Comparison of ENCODE assay signal across 11 mouse cellular contexts in the genomic region with DNA sequence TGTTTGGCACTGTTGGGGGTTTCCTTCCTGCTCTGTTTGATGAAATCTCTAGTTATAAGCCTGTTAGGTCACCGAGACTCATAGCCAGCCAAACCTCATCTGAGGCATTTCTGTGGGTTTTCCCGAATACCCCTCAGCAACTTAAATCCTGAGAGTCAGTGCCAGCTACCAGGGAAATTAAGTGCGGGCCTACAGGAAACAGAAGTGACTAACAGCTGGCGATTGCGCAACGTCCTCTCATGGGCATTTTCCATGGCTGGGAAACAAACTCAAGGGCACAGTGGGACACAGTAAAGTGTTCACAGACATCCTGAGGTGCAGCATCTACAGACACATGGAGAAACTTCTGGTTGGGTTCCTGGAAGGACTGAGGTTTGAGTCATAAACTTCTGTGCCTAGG. TPM values are rescaled to one million over a fixed set of nuclear protein-coding genes. Genes with fewer than 3 reads are reported as not detected.
A peak's percentile ranks its signal among the peaks of the same experiment; 100 is the strongest.
DNase-seq lines count a peak whose midpoint lies in the region; ATAC-seq and TF ChIP-seq lines count a peak whose summit lies in the region.
"Had no signal": no experiment of that assay in that cellular context is flagged by ENCODE, and none has a peak within 500 bp of the region (broad histone marks: within the 10 kb centered on the region; RNA-seq: fewer than 3 reads in every experiment).

No protein-coding gene starts in this region.

- TF ChIP-seq CTCF in C2C12 (IDR thresholded peaks at IDR 0.05; ENCODE audit: control insufficient read depth, insufficient read depth, insufficient read length) = no peak
- no peak for TF ChIP-seq CTCF in lung, adult 2 months (IDR thresholded peaks at IDR 0.05; ENCODE audit: insufficient read depth, low read length)

- no peaks in the 10 kb centered on the region for H3K79me3 ChIP-seq in C2C12 (ENCODE audit: low read depth)

- H3K4me2 ChIP-seq in forebrain, embryonic 14.5 days (ENCODE audit: low read length) = no peak overlapping the region
- H3K4me2 ChIP-seq: intestine, embryonic 15.5 days had no signal

- WGBS in lung, adult 2 months = 17% methylated on average over 6 of the region's 6 CpGs
- 89% methylated on average over 6 of the region's 6 CpGs for WGBS in forebrain, embryonic 14.5 days

- H3K9ac ChIP-seq in forebrain, embryonic 14.5 days (ENCODE audit: low read length) = no peak overlapping the region
- H3K9ac ChIP-seq: intestine, embryonic 15.5 days had no signal

- TF ChIP-seq POLR2A in lung, adult 2 months (IDR thresholded peaks at IDR 0.05; ENCODE audit: borderline replicate concordance, extremely low read depth, low read depth, low read length) = no peak

- H3K4me3 ChIP-seq in C2C12 (ENCODE audit: insufficient read depth, poor library complexity, severe bottlenecking) = no peak overlapping the region
- no peak overlapping the region for H3K4me3 ChIP-seq in lung, adult 2 months (replicated peaks; ENCODE audit: extremely low read depth, low read depth, low read length)
- no peak overlapping the region for H3K4me3 ChIP-seq in forebrain, embryonic 14.5 days (ENCODE audit: low read depth, low read length)
- H3K4me3 ChIP-seq: intestine, embryonic 15.5 days had no signal

- H3ac ChIP-seq in C2C12 (ENCODE audit: control insufficient read depth, insufficient read length, low read depth) = no peak overlapping the region

- no peaks in the 10 kb centered on the region for H3K36me3 ChIP-seq in C2C12 (ENCODE audit: control insufficient read depth, insufficient read depth)
- no peaks in the 10 kb centered on the region for H3K36me3 ChIP-seq in forebrain, embryonic 14.5 days (ENCODE audit: control insufficient read depth, insufficient read depth, low read length)
- H3K36me3 ChIP-seq: intestine, embryonic 15.5 days had no signal

- no peak for ATAC-seq in forebrain, embryonic 14.5 days
- ATAC-seq: intestine, embryonic 15.5 days had no signal

- H3K4me1 ChIP-seq in lung, adult 2 months (ENCODE audit: control insufficient read depth, insufficient read depth, low read length) = no peaks in the 10 kb centered on the region
- H3K4me1 ChIP-seq in forebrain, embryonic 14.5 days (ENCODE audit: control insufficient read depth, insufficient read depth, low read length) = no peaks in the 10 kb centered on the region
- H3K4me1 ChIP-seq: intestine, embryonic 15.5 days had no signal

- H3K9me3 ChIP-seq in forebrain, embryonic 14.5 days (replicated peaks; ENCODE audit: control insufficient read depth, low read length) = no peaks in the 10 kb centered on the region
- H3K9me3 ChIP-seq: intestine, embryonic 15.5 days had no signal

- DNase-seq in adrenal gland, adult (ENCODE audit: inconsistent age in 2 of 2, low spot score in 1 of 2) = peak; percentile 73 to 92
- peak; percentile 50 to 51 for DNase-seq in gastrocnemius, postnatal 36 days
- DNase-seq in lung, adult 2 months = peak; percentile 72
- no peak for DNase-seq in thymus, postnatal 4 days
- DNase-seq in ovary, adult 18-20 months (ENCODE audit: low spot score) = no peak
- no peak for DNase-seq in forebrain, embryonic 14.5 days (ENCODE audit: low spot score)
- DNase-seq: cerebellum, postnatal 25 days; liver; thymus, postnatal 36 days had no signal

- no peaks in the 10 kb centered on the region for H3K79me2 ChIP-seq in C2C12 (ENCODE audit: control insufficient read depth, insufficient read depth)

- no peak overlapping the region for H3K27ac ChIP-seq in forebrain, embryonic 14.5 days (ENCODE audit: low read depth, low read length)
- H3K27ac ChIP-seq: intestine, embryonic 15.5 days had no signal

- H3K27me3 ChIP-seq in C2C12 (ENCODE audit: control insufficient read depth, insufficient read depth, insufficient read length) = no peaks in the 10 kb centered on the region
- H3K27me3 ChIP-seq in forebrain, embryonic 14.5 days (replicated peaks; ENCODE audit: control insufficient read depth, insufficient read depth, low read length) = no peaks in the 10 kb centered on the region
- H3K27me3 ChIP-seq: intestine, embryonic 15.5 days had no signal

- intact Hi-C loops in gastrocnemius, postnatal 36 days (cut with DNase I) = no loop called here

TF ChIP-seq in C2C12, 6 proteins besides CTCF, POLR2A, EP300 and RAD21:
- TF ChIP-seq MYOD1 (IDR thresholded peaks at IDR 0.05; ENCODE audit: control insufficient read depth, insufficient read length, low read depth) (peak; percentile 86), USF1 (IDR thresholded peaks at IDR 0.05; ENCODE audit: low read depth) (no peak), MAX (IDR thresholded peaks at IDR 0.05) (peak; percentile 59), FOSL1 (IDR thresholded peaks at IDR 0.05; ENCODE audit: insufficient read depth, low read length, poor library complexity, severe bottlenecking) (peak; percentile 69), MYOG (IDR thresholded peaks at IDR 0.05; ENCODE audit: control insufficient read depth, extremely low read depth, insufficient read length) (no peak), CEBPB (IDR thresholded peaks at IDR 0.05; ENCODE audit: low read depth) (peak; percentile 100)

RNA-seq across cellular contexts. Expression of a gene that starts 16.3 kb away (rescaled TPM):
- polyA plus RNA-seq in C2C12 (2012; fragmentation: generic; extraction: Trizol) = 111 TPM
- 10 to 100 TPM; 18.2 to 29.9 TPM for total RNA-seq in gastrocnemius, postnatal 36 days (2021)
- polyA plus RNA-seq in lung, adult 2 months (2012; rRNA removed) = 53.7 and 85.0 TPM in 2 replicates
- polyA plus RNA-seq in forebrain, embryonic 14.5 days (2014; fragmentation: Nextera tagmentation; extraction: Ambion mirVana) = 17.4 and 19.1 TPM in 2 replicates

Comparison
In these comparisons a context has a peak if more than half of its experiments do, and no peak if none do; other contexts are left out.
1. DNase-seq: peak in adrenal gland, adult (2 of 2), gastrocnemius, postnatal 36 days (2 of 2) and lung, adult 2 months (single experiment); none in thymus, postnatal 4 days (single experiment), ovary, adult 18-20 months (single experiment) and forebrain, embryonic 14.5 days (single experiment).